Mouse (Mus musculus): Measurements from ENCODE around the gene Hp1bp3.

GRCm38 (mm10) chr4:138180719-138181118 lies 35.4 kb upstream of the Hp1bp3 start:
- TF ChIP-seq CTCF (IDR thresholded peaks at IDR 0.05; ENCODE audit: low read depth) (no peak), EP300 (IDR thresholded peaks at IDR 0.05; ENCODE audit: low read depth) (no peak)

Data from liver, embryonic 14.5 days (tissue).